Mouse (Mus musculus) adrenal gland, adult 8-10 months (tissue): ENCODE results near the gene Cys1. TPM values are rescaled to one million over a fixed set of nuclear protein-coding genes. Genes with fewer than 3 reads are reported as not detected.
"Not testable (repeated sequence)": the region's sequence is repeated elsewhere in the genome, so short reads cannot be mapped to it uniquely, and the experiment has no call there.

Experiments
- DNase-seq: peaks from one replicate; pipeline ENCODE4 v3.0.0; 2022
- total RNA-seq, 4 experiments: library from RNA; stranded (reverse); gene quantifications; 2 replicates each; pipeline ENCODE4 v1.2.4; 2022

Gene Cys1
- 1 to 10 TPM; 4.2 to 6.5 (median 6.4) TPM for total RNA-seq

- no peak for DNase-seq
Observed at GRCm38 (mm10) chr12:24681286-24682023, at the start of gene Cys1. Gene Cys1 (minus strand): TSS chr12:24681813.

DNA sequence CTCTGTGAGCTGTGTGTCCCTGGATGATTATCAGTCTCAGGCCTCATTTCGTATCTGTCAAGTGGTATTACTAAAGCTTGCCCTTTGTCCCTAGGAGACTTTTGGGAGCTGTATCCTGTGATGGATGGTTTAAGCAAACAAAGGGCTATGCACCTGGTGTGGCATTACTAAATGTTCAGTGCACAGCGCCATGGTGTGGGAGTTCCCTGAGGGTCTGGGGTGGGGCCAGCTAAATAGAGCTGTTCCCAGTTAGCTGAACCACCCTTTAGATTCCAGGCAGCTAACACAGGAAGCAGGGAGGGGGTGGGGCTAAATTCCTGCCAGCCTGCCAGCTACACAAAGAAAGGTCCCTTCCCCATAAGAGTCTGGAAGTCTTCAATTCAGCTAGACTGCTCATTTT, 42.8 kb upstream of the Cys1 start:
- DNase-seq = no peak

DNA sequence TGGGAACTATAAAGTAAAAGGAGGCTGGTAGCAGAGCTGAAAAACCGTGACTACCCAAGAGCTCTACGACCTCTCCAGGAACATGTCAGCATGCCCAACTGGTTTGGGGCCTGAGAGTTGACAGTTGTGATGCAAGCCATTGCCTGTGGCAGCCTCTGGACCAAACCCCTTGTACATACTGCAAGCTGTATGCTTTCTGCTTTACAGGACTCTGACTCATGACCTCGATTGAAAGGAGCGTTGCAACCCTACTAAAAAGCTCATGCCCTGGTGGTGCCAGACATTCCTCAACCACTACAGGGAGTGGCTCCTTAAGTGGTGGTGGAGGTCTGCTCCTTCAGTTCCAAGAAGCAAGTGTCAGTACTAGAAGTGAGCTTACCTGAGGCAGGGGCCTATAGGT, 42.2 kb upstream of the Cys1 start:
- DNase-seq = no peak

DNA sequence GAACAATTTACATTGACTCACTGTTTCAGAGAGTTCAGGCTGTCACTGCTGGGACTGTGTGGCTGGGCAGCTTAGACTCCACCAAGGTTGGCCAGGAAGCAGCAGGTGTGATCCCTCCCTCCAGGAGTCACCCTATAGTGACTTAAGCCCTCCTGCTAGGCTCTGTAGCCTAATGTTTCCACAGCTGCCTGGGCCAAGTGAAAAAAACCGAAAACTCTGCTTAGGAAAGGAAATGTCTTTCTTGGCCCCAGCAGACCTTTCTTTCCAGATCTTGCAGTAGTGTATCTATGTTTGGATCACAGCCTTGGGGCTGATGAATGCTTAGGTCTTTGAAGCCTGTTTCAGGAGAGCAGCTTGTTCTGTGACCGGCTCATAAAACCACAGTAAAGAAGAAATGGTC, 41.8 kb upstream of the Cys1 start:
- no peak for DNase-seq

DNA sequence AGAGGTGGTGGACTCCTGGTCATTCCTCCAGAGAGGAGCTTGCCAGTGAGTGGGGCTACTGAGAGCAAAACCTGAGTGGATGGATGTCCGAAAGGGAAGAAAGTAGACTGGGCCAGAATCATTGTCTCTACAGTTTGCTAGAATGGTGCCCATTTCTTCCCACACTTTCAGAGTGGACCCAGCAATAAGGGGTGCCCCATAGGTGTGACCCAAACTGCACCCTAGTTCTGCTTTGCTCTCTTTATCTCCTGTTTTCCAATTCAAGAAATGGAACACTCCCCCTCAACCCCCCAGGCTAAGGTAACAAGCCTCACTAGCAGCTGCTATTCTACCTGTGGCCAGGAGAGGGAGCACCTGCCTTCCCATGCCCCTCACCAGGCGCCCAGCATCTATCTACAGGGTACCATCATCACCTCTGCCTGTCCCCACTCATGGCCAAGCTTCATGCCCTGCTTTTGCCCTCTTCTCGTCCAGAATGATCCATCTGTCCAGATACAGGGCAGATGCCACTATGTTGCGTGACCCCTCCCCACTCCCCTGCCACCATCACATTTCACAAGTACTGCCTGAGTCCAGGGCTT, 35.2 kb upstream of the Cys1 start:
- no peak for DNase-seq

DNA sequence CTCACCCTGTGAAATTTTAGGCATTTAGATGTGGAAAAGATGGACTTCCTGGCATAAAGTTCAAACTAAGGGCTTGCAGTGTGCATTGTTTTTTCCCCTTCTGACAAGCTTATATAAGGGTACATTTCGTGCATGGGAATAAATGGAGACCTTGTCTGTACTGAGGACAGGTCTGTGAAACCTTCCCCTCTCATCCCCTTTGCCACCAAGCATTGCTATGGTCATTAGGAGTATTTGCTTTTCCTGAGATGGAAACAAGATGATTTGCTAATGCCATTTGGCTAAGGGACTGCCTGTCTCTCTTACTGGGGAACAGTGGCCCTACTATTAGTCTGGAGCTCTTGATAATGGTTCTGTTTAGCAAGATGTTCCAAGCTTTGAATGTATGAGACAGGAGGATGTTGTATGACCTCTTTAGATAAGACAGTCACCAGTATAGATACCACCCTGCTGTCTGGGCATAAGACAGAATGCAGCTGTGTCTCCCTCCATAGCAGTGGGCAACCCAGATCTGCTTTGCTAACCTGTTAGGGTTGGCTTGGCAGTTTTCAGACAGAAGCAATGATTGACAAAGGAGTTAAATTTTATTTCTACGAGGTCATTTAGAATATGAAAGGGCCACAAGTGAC, 33.8 kb upstream of the Cys1 start:
- DNase-seq = no peak

- DNase-seq = no peak
Observed at GRCm38 (mm10) chr12:24714579-24715255, 33.1 kb upstream of the Cys1 start.

GRCm38 (mm10) chr12:24712396-24712795, 30.8 kb upstream of the Cys1 start:
- no peak for DNase-seq

- DNase-seq = no peak
Observed at GRCm38 (mm10) chr12:24710672-24711071, 29.1 kb upstream of the Cys1 start.

DNA sequence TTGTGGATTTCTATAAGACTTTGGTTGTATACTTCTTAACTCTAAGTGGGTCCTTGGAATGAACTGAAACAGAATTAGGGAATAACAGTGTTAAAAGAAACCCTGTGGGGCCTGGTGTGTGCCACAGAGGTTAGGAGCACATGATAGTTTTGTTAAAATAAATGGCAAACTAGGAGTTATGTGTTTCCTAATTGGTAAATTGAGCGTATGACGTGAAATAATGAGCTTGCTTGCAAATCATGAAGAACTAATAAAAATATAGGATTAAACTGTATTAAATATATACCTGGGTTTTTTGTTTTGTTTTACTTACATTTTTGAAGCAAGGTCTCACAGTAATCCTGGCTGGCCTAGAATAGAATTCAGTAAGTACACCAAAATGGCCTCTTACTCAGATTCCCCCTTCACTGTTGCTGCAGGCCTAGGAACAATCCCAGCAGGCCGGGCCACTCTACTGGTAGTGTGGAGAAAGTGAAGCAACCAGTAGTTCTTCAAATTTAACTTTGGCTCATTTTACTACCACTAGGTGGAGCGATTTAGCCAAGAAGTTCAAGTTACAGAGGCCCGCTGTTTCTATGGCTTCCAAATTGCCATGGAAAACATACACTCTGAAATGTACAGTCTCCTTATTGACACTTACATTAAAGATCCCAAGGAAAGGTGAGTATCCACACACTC, 28.4 kb upstream of the Cys1 start:
- DNase-seq = no peak

- DNase-seq = no peak
Observed at GRCm38 (mm10) chr12:24709409-24709808, 27.8 kb upstream of the Cys1 start.

DNA sequence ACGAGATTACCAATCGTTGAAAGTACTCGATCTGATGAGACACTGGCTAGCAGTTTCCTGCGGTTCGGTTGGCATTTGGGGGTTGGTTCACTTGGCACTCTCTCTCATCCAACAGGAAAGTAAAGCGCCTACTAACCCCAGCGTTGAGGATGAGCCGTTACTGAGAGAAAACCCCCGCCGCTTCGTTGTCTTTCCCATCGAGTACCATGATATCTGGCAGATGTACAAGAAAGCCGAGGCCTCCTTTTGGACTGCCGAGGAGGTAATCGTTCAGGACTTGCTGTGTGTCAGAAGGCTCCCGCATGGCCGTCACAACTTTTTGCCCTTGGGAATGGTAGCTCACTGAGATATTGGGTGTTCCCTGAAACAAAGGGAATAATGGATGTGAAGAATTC, 27.2 kb upstream of the Cys1 start:
- no peak for DNase-seq

- DNase-seq = peak; percentile 86
Observed at GRCm38 (mm10) chr12:24707954-24708823, 26.6 kb upstream of the Cys1 start, which contains the start of gene Rrm2. Gene Rrm2 (plus strand): TSS chr12:24708241.

- no peak for DNase-seq
Observed at GRCm38 (mm10) chr12:24707480-24707802, 25.8 kb upstream of the Cys1 start.

DNA sequence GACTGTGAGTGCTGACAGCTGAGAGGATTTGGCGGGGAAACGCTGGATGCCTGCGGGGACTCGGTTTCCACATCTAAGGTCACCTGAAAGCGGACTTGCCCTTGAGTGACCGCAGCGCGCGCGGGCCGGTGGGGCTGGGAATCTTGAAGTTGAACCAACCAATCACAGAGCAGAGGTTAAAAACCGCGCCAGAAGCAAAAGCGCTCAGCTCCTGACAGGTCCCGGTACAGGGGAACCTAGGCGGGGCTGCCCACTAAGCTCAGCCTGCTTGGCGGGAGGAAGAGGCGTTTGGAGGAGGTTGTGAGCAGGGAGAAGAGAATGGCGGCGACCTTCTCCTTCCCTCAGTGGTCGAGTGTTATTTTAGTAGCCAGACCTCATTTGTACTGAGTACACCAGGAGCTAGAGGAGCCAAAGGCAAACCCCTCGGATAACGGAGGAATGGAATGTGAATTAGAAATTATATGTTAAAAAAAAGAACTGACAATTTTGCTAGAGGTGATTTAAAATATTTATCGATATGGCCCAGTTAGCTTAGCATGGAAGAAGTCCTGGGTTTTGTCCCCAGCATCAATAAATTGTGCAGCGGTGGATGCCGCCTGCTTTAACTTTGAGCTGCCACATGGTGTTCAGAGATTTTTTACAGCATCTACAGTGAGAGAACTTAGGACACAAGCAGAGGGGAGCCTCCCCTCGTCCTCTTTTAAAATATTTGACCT, 25.3 kb upstream of the Cys1 start:
- DNase-seq = no peak

GRCm38 (mm10) chr12:24705502-24706263, 24.1 kb upstream of the Cys1 start:
- peak; percentile 65 for DNase-seq

DNA sequence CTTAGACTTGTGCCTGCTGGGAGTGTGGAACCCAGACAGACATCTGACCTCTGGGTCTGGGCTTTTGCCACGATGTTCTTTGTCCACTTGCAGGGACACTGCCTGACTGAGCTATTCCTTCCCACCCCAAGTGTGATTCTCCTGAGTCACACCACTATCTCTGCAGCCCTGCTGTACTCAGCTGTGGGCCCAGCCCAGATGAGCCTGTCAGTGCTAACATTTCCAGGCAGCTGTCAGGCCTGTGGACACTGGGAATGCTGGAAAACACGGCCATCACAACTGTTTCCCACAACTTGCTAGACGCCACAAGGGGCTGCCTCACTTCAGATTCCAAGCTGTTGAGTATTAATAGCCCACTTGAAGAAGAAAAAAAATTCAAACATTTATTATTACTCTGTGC, 21.4 kb upstream of the Cys1 start:
- DNase-seq = no peak

- not testable (repeated sequence) for DNase-seq
Observed at GRCm38 (mm10) chr12:24701621-24702020, 20.0 kb upstream of the Cys1 start.

DNA sequence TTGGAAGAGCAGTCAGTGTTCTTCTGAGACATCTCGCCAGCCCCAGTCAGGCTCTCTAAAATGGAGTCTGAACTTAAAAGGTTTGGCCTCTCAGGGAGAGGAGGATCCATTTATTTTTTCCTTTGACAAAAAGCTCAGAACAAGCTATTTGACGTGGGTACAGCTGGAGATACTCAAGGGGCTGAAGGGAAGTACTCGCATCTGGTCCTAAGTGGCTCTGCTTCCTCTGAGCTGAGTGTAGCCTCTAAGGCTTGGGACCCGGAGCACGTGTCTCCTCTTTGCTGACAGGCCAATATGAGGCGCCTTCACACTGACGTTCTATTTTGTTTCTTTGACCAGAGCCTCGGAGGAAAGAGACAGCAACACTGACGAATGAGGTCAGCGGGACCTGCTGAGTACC, 18.0 kb upstream of the Cys1 start:
- DNase-seq = no peak

- DNase-seq = no peak
Observed at GRCm38 (mm10) chr12:24698514-24698913, 16.9 kb upstream of the Cys1 start.
